Mouse (Mus musculus) spleen, postnatal 14 days (tissue): Measurements from ENCODE around the gene Tmbim6.

Experiments
- DNase-seq, 2 experiments: peaks; one replicate each; pipeline ENCODE4 v3.0.0; 2021 to 2022; ENCODE audit warnings: low spot score in 2 of 2

Tmbim6 gene

DNA sequence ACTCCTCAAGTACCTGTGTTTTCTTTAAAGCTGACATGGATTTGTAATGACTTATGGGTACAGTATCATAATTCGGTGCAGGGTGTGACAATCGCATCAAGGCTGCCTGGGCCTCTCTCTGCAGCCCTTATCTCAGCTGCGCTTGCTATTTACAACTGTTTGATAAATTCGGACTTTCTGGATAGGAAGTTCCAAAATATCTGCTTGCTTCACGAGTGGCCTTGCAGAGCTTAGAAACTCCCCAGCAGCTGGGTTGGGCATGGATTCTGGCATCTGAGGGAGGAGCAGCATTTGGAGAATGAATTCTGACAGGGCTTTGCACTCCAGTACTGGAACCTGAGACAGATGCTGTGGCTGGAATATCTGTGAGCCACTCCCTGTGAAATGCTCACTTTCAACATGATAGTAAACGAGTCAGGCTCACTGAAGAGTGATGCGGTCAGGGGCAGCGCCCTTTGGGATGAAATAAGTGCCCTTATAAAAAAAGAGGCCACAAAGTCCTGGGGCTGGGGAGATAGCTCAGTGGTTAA is 57.1 kb downstream of the Tmbim6 start:
- DNase-seq, result no peak

DNA sequence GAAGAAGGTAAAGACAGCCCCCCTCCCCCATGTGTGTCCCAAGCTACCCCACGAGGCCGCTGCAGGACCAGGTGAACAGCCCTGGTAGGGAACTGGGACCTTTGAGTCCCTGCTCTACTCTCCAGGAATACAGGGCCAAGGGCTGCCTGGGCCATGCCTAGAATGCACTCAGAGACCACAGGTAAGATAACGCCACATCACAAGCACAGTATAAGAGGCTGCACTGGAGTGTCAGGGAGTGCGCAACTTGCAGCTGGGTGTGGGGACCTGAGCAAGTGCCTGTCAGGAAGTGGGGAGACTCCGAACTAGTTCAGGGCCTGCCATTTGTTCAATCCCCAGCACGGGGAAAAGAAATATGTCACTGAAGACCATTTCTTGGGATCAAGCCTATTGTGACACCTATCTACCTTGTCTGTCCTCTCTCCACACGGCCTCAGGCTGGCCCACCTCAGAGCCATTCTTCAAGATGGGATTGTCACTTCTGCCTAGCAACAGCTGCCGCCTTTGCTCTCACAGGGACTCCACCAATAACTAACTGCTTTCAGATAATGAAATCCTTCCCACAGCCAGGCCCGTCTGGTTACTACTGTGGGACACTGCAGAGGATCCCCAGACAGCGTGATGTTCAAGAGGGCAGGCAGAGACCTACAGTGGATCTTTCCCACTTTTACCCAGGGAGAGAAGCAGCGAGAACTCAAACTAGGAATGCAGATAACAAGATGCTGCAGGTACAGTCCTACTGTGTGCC is 60.6 kb downstream of the Tmbim6 start:
- DNase-seq, result no peak

GRCm38 (mm10) chr15:99454585-99455279 is 62.0 kb downstream of the Tmbim6 start:
- no peak for DNase-seq

GRCm38 (mm10) chr15:99455415-99455814 is 62.7 kb downstream of the Tmbim6 start:
- no peak for DNase-seq

GRCm38 (mm10) chr15:99456338-99456962 is 63.8 kb downstream of the Tmbim6 start:
- no peak for DNase-seq

DNA sequence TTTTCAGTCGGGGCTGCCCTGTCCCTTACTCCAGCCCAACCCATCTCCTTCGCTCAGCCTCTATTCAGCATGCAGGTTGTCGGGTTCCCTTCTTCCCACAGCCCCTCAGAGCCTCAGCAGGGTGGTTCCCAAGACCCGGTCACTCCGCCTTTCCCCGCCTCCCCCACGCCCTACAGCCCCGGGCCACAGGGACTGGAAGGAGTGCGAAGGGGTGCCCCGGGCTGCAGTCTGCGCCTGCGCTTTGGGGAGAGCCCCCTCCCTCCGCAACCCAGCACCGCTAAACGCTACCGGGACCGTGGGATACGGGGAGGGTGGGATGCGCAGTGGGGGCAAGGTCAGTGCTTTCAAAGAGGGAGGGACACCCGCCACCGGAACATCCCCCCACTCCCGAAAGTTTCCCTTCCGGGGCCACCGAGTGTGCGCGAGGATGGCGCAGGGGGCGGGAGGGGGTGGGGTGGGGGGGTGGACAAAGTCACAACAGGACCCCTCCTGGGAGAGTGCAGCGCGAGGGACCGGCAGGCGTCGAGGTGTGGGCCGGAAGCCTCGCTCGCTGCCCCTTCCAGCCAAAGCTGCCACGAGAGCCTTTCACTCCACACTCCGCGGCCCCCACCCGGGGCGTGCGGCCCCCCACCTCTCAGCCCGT is 64.4 kb downstream of the Tmbim6 start:
- no peak for DNase-seq

DNA sequence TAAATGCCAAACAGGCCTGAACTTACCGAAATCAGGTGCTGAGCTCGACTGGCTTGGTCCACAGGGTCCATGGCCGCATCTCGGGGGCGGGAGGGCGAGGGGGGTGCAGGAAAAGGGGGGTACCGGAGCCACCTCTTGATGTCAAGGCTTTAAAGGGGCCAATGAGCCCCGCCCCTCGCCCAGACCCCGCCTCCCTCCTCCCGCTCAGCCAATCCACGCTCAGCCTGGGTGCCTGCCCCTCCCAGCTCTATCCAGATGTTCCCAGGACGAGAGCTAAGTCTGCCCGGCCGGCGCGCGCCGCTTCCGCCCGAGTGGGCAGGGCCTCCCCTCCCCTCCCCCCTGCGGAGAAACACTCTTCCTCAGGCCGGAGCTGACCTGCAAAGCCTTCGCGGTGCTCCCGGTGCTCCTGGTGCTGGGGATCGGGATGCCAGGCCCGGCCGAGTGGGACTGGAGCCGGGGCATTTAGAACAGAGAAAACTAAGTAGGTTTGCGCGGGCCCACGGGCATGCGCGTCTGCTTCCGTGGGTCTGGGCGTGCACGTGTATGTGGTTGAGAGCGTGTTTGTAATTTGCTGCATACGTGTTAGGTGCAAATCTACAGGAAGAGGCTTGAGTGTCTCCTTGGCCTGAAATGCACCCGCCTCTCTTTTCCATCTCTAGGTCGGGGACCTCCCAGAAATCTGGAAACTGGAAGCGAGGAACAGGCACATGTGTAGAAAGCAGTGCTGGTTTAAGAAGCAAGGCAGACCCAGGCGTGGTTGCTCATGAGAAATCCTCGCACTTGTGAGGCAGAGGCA is 65.1 kb downstream of the Tmbim6 start, which contains the start of gene Nckap5l:
Nckap5l (minus strand) TSS at position 143 of the 796 bp plus-strand sequence.
- DNase-seq, result peak; percentile 73 to 76
